Mouse (Mus musculus) stomach, postnatal 0 days (tissue): ENCODE results near the gene Akr1c14.

Experiments
- CTCF ChIP-seq: IDR thresholded peaks from 2 replicates; pipeline ENCODE4 v1.5.1; 2016; ENCODE audit warnings: antibody characterized with exemption, low read depth, mild to moderate bottlenecking, moderate library complexity
- EP300 ChIP-seq: optimal IDR thresholded peaks from 2 replicates; pipeline ENCODE3; 2016; ENCODE audit warnings: antibody characterized with exemption

DNA sequence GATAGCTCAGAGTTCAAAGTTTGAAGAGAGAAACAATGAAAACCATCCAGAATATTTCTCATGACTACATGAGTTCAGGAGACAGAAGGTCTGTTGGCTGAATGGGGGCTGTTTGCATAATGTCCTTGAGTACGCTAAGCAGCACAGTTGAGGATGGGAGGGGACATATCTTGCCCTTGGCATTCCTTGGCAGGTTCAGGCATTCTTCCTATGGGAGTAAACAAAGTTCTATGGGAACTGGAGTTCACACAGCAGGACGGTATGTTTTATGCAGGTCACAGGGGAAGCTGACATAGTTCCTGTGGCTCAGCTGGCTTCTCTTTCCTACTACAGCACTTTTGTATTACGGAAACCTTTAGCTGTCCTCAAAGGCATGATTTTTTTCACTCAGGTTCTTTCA is 6.6 kb downstream of the Akr1c14 start:
- TF ChIP-seq CTCF, result no peak
- no peak for TF ChIP-seq EP300
